ENCODE assay signal across 8 mouse cellular contexts in the genomic region with DNA sequence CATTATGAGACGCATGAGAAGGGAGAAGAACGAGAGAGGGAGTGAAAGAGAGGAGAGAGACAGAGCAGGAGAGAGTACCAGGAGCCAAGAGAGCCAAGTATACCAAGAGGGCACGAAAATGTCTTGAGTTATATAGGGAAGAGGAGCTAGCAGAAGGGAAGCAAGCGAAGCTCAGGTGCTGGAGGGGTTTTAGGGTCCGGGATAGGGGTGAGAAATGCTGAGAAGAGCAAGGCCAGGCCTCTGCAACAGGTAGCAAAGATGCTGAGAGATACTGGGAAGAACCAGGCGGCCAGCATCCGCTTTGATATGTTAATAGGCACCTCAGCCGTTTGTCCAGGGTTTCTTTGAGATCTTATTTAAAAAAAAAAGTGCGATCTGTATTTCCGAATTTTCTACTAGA. TPM values are rescaled to one million over a fixed set of nuclear protein-coding genes. Genes with fewer than 3 reads are reported as not detected.
DNase-seq lines count a peak whose midpoint lies in the region; ATAC-seq and TF ChIP-seq lines count a peak whose summit lies in the region.

No protein-coding gene starts in this region.

- H3K9me3 ChIP-seq in heart, embryonic 10.5 days: no peaks in the 10 kb centered on the region
- no peaks in the 10 kb centered on the region for H3K9me3 ChIP-seq in embryonic facial prominence, embryonic 10.5 days
- no peaks in the 10 kb centered on the region for H3K9me3 ChIP-seq in intestine, embryonic 14.5 days (ENCODE audit: control insufficient read depth, low read length)
- no peaks in the 10 kb centered on the region for H3K9me3 ChIP-seq in midbrain, postnatal 0 days (ENCODE audit: low read length)

- peak overlapping the region; percentile 92 for H3K27ac ChIP-seq in heart, embryonic 10.5 days
- H3K27ac ChIP-seq in embryonic facial prominence, embryonic 10.5 days (replicated peaks): peak overlapping the region; percentile 96
- H3K27ac ChIP-seq in intestine, embryonic 14.5 days (ENCODE audit: low read depth): peak overlapping the region; percentile 84
- H3K27ac ChIP-seq in midbrain, postnatal 0 days (ENCODE audit: low read depth, low read length): peak overlapping the region; percentile 97

- peaks cover 18% of the 10 kb centered on the region for H3K4me1 ChIP-seq in heart, embryonic 10.5 days
- H3K4me1 ChIP-seq in embryonic facial prominence, embryonic 10.5 days: peaks cover 27% of the 10 kb centered on the region
- H3K4me1 ChIP-seq in intestine, embryonic 14.5 days (replicated peaks; ENCODE audit: control insufficient read depth, insufficient read depth, low read length): peaks cover 18% of the 10 kb centered on the region
- peaks cover 9% of the 10 kb centered on the region; the same call in 1 of the 2 replicates for H3K4me1 ChIP-seq in midbrain, postnatal 0 days (ENCODE audit: insufficient read depth, low read length)

- H3K27me3 ChIP-seq in heart, embryonic 10.5 days (ENCODE audit: insufficient read depth, poor library complexity, severe bottlenecking): no peaks in the 10 kb centered on the region
- no peaks in the 10 kb centered on the region for H3K27me3 ChIP-seq in embryonic facial prominence, embryonic 10.5 days (replicated peaks; ENCODE audit: low read depth, poor library complexity, severe bottlenecking)
- no peaks in the 10 kb centered on the region for H3K27me3 ChIP-seq in intestine, embryonic 14.5 days (replicated peaks; ENCODE audit: control insufficient read depth, insufficient read depth, low read length)
- no peaks in the 10 kb centered on the region for H3K27me3 ChIP-seq in midbrain, postnatal 0 days (ENCODE audit: insufficient read depth, low read length)

- no peaks in the 10 kb centered on the region for H3K36me3 ChIP-seq in heart, embryonic 10.5 days
- no peaks in the 10 kb centered on the region for H3K36me3 ChIP-seq in embryonic facial prominence, embryonic 10.5 days (replicated peaks)
- H3K36me3 ChIP-seq in intestine, embryonic 14.5 days (ENCODE audit: control insufficient read depth, insufficient read depth, low read length): no peaks in the 10 kb centered on the region
- H3K36me3 ChIP-seq in midbrain, postnatal 0 days (ENCODE audit: insufficient read depth, low read length): no peaks in the 10 kb centered on the region

- DNase-seq in heart, embryonic 10.5 days (ENCODE audit: low spot score): peak; percentile 66
- no peak for DNase-seq in heart, postnatal 25 days (ENCODE audit: low spot score)
- peak; percentile 28 for DNase-seq in CD4-positive, CD25-positive, alpha-beta regulatory T cell, adult 2 months (ENCODE audit: low read depth, low spot score)
- peak; percentile 51 for DNase-seq in embryonic facial prominence, embryonic 10.5 days (ENCODE audit: low spot score)
- DNase-seq in intestine, embryonic 14.5 days (ENCODE audit: low spot score): peak; percentile 69
- no peak for DNase-seq in midbrain, postnatal 0 days (ENCODE audit: low spot score)
- DNase-seq in layer of hippocampus, adult 18-20 months (ENCODE audit: low spot score in 2 of 2): no peak

- WGBS in heart, embryonic 10.5 days: 25% methylated on average over 10 of the region's 10 CpGs
- 24% methylated on average over 10 of the region's 10 CpGs for WGBS in embryonic facial prominence, embryonic 10.5 days
- 31% methylated on average over 10 of the region's 10 CpGs for WGBS in intestine, embryonic 14.5 days
- 9% methylated on average over 10 of the region's 10 CpGs for WGBS in midbrain, postnatal 0 days

- intact Hi-C loops in heart, postnatal 25 days (cut with DNase I): loop anchor here (1.0 to 10.0 kb wide), 3 partner anchors 16 to 1827 kb away; no protein-coding TSS in a partner anchor

- H3K9ac ChIP-seq in intestine, embryonic 14.5 days (ENCODE audit: low read length): peak overlapping the region; percentile 72
- H3K9ac ChIP-seq in midbrain, postnatal 0 days (replicated peaks; ENCODE audit: low read length, poor library complexity, severe bottlenecking): peak overlapping the region; percentile 72

- TF ChIP-seq CTCF in midbrain, postnatal 0 days (IDR thresholded peaks at IDR 0.05): no peak

- ATAC-seq in intestine, embryonic 14.5 days (replicated peaks; ENCODE audit: low FRiP score, low TSS enrichment, low read depth): no peak; the same call in 1 of the 2 replicates
- ATAC-seq in midbrain, postnatal 0 days (ENCODE audit: low FRiP score): peak; percentile 6; the same call in 1 of the 2 replicates
- no peak for ATAC-seq in monocyte, adult 5-6 weeks (replicated peaks; ENCODE audit: insufficient number of reproducible peaks, low FRiP score, low TSS enrichment, poor library complexity, severe bottlenecking)

- H3K4me3 ChIP-seq in heart, embryonic 10.5 days: peak overlapping the region; percentile 55
- peak overlapping the region; percentile 51 for H3K4me3 ChIP-seq in embryonic facial prominence, embryonic 10.5 days
- peak overlapping the region; percentile 33 for H3K4me3 ChIP-seq in intestine, embryonic 14.5 days (ENCODE audit: low read depth, low read length)
- peak overlapping the region; percentile 40 for H3K4me3 ChIP-seq in midbrain, postnatal 0 days (ENCODE audit: low read depth, low read length)

- peak overlapping the region; percentile 60 for H3K4me2 ChIP-seq in intestine, embryonic 14.5 days (ENCODE audit: low read length)
- H3K4me2 ChIP-seq in midbrain, postnatal 0 days (ENCODE audit: low read depth, low read length, poor library complexity, severe bottlenecking): peak overlapping the region; percentile 58

RNA-seq across cellular contexts. Expression of a gene that starts 6.2 kb away (rescaled TPM):
- 142 and 192 TPM in 2 replicates for polyA plus RNA-seq in heart, embryonic 10.5 days (2016; fragmentation: Nextera tagmentation; extraction: Ambion mirVana)
- 10 to 100 TPM; 40.1 to 45.7 TPM for total RNA-seq in heart, postnatal 25 days (2021)
- polyA plus RNA-seq in embryonic facial prominence, embryonic 10.5 days (2016; fragmentation: Nextera tagmentation; extraction: Ambion mirVana): 260 and 265 TPM in 2 replicates
- polyA plus RNA-seq in intestine, embryonic 14.5 days (2014; fragmentation: Nextera tagmentation; extraction: Ambion mirVana): 219 TPM in 2 replicates
- total RNA-seq in midbrain, postnatal 0 days (2014; rRNA removed): 102 and 116 TPM in 2 replicates
- 44.6 and 54.8 TPM in 2 replicates for polyA plus RNA-seq in midbrain, postnatal 0 days (2015; fragmentation: Nextera tagmentation; extraction: Ambion mirVana)
- total RNA-seq in monocyte, adult 5-6 weeks (2017): 237 to 305 TPM (median 300 TPM) in 3 replicates
- 10 to 100 TPM; 40.5 to 41.4 TPM for total RNA-seq in layer of hippocampus, adult 18-20 months (2021)

Comparison
In these comparisons a context has a peak if more than half of its experiments do, and no peak if none do; other contexts are left out.
1. DNase-seq: peak in heart, embryonic 10.5 days (single experiment), CD4-positive, CD25-positive, alpha-beta regulatory T cell, adult 2 months (single experiment), embryonic facial prominence, embryonic 10.5 days (single experiment) and intestine, embryonic 14.5 days (single experiment); none in heart, postnatal 25 days (single experiment), midbrain, postnatal 0 days (single experiment) and layer of hippocampus, adult 18-20 months (0 of 2).
2. Peak in every context shown above with its lines, with median percentiles within 50 percentile points of each other: H3K27ac ChIP-seq and H3K4me3 ChIP-seq.